Mouse (Mus musculus): ENCODE results near the gene Minpp1. TPM values are rescaled to one million over a fixed set of nuclear protein-coding genes. Genes with fewer than 3 reads are reported as not detected.

The Minpp1 gene
- polyA plus RNA-seq, 1 experiment, result 38.2 TPM

DNA sequence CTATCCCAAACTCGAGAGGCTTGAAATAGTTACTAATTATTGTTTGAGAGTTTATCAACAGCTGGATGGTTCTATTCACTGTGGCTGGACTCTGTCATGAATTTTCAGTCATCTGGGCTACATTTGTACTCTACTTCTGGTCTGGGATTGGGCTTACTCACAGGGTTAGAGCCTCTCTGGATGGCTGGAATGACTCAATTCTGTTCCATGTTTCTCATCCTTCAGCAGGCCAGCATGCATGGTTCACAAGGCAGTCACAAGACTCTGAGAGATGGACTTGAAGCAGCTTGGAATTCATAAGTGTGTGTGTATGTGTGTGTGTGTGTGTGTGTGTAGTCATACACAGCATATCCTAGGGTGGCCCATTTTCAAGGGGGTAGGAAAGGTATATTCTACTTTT lies 66.5 kb downstream of the Minpp1 start:
- DNase-seq, result peak; percentile 24
- peaks cover 9% of the 10 kb centered on the region; the same call in 1 of the 2 replicates for H3K4me1 ChIP-seq (ENCODE audit: control insufficient read depth, insufficient read depth, low read length)
- H3K36me3 ChIP-seq (ENCODE audit: control insufficient read depth, insufficient read depth, low read length), result no peaks in the 10 kb centered on the region
- WGBS, result 43% methylated on average over 1 of the region's 1 CpGs
- no peak overlapping the region for H3K27ac ChIP-seq (ENCODE audit: insufficient read depth, low read depth, low read length)
- TF ChIP-seq POLR2A (IDR thresholded peaks at IDR 0.05; ENCODE audit: low read depth, low read length) (no peak), CTCF (conservative IDR thresholded peaks at IDR 0.05; ENCODE audit: insufficient read depth, insufficient read length, low read depth, low read length) (no peak)
- H3K4me3 ChIP-seq (ENCODE audit: insufficient read depth, low read depth, low read length), result no peak overlapping the region
- H3K27me3 ChIP-seq (replicated peaks; ENCODE audit: control insufficient read depth, insufficient read depth, low read length), result no peaks in the 10 kb centered on the region

DNA sequence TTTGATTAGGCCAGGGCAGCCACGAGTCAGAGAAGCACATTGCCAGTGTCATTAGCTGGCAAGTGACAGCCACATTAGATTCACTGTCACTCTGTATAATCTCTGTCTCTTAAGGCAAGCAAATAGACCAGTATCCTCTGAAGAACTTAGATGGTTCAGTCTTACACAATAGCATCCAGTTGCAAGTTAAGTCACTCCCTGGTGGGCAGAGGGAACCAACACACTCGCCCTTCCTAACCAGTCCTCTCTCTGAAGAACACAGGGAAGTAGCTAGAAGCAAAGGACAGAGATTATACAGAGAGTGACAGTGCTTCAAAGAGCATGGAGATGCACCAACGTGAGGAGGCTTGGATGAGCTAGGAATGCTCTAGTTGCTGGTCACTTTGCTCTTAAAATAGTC lies 67.7 kb downstream of the Minpp1 start:
- no peaks in the 10 kb centered on the region for H3K36me3 ChIP-seq (ENCODE audit: control insufficient read depth, insufficient read depth, low read length)
- DNase-seq, result no peak
- peaks cover 9% of the 10 kb centered on the region; the same call in 1 of the 2 replicates for H3K4me1 ChIP-seq (ENCODE audit: control insufficient read depth, insufficient read depth, low read length)
- H3K4me3 ChIP-seq (ENCODE audit: insufficient read depth, low read depth, low read length), result no peak overlapping the region
- WGBS, result 75% methylated on average over 3 of the region's 3 CpGs
- H3K27ac ChIP-seq (ENCODE audit: insufficient read depth, low read depth, low read length), result no peak overlapping the region
- TF ChIP-seq CTCF (conservative IDR thresholded peaks at IDR 0.05; ENCODE audit: insufficient read depth, insufficient read length, low read depth, low read length), result no peak
- no peak for TF ChIP-seq POLR2A (IDR thresholded peaks at IDR 0.05; ENCODE audit: low read depth, low read length)
- H3K27me3 ChIP-seq (replicated peaks; ENCODE audit: control insufficient read depth, insufficient read depth, low read length), result no peaks in the 10 kb centered on the region

DNA sequence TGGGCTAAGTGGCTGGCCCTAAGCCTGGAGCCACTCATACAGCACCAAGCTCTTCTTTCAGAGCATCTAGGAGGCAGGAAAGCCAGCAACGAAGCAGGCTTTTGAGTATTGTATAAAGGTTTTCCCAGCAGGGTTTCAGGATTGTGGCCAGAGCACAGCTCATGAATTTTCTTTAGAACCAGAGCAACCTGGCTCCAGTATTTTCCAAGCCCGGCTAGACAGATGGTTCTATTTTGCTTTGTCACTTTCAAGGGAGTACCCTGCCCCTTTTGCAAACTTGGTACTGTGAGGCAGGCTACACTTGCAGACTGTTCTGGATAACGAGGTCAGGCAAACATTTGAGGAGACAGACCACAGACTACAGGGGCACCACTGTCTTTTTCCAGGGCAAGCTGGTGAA lies 69.7 kb downstream of the Minpp1 start:
- Histone ChIP-seq H3K27me3 (replicated peaks; ENCODE audit: control insufficient read depth, insufficient read depth, low read length) (no peaks in the 10 kb centered on the region), H3K27ac (ENCODE audit: insufficient read depth, low read depth, low read length) (no peak overlapping the region), H3K36me3 (ENCODE audit: control insufficient read depth, insufficient read depth, low read length) (no peaks in the 10 kb centered on the region), H3K4me1 (ENCODE audit: control insufficient read depth, insufficient read depth, low read length) (peaks cover 9% of the 10 kb centered on the region; the same call in 1 of the 2 replicates), H3K4me3 (ENCODE audit: insufficient read depth, low read depth, low read length) (no peak overlapping the region)
- no peak for TF ChIP-seq CTCF (conservative IDR thresholded peaks at IDR 0.05; ENCODE audit: insufficient read depth, insufficient read length, low read depth, low read length)
- TF ChIP-seq POLR2A (IDR thresholded peaks at IDR 0.05; ENCODE audit: low read depth, low read length), result no peak
- WGBS, result 53% methylated on average over 3 of the region's 3 CpGs
- DNase-seq, result no peak

Other genes starting within 250 kb of the Minpp1 start
- 40.7 and 47.7 TPM in 2 replicates for gene Sgms1, start 96.1 kb upstream of the Minpp1 start, polyA plus RNA-seq (2012; rRNA removed)
- gene Rpl9-ps6, start 19.2 kb upstream of the Minpp1 start, polyA plus RNA-seq (2012; rRNA removed), result 8.3 and 9.4 TPM in 2 replicates
- gene Papss2, start 110.0 kb downstream of the Minpp1 start, polyA plus RNA-seq (2012; rRNA removed), result 129 and 168 TPM in 2 replicates